Mouse (Mus musculus): ENCODE data around the gene 6330403K07Rik. TPM values are rescaled to one million over a fixed set of nuclear protein-coding genes. Genes with fewer than 3 reads are reported as not detected.

Gene 6330403K07Rik
- 0.92 and 1.2 TPM in 2 replicates for polyA plus RNA-seq (2012; rRNA removed; ENCODE audit: low replicate concordance)

DNA sequence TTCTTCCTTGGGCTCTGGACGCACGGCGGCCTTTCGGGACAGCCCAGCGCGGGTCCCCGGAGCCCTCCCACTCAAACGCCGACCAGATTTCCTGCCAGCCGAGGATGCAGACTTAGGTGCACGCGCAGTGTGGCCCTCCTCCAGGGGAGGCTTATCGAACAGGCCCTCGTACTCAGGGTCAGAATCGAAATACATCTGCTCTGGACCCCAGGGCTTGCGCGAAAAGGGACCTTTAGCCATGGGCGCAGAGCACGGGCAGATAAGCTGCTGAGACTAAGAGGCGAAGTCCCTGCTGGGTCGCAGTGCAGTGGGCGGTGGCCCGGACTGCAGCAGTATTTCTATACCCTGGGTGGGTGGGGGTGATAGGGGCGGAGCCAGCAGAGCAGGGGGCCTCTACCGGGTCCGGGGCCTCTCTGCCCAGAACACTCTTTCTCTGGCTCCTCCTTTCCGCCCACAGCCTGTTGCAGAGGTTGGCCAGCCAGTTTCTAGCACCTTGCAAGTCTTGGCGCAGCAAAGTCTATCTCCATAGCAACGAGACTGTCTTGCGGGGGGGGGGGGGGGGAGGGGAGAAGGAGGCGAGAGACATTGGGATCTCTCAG, at the start of gene 6330403K07Rik:
6330403K07Rik (minus strand) TSS at position 351 of the 599 bp plus-strand sequence.

DNA sequence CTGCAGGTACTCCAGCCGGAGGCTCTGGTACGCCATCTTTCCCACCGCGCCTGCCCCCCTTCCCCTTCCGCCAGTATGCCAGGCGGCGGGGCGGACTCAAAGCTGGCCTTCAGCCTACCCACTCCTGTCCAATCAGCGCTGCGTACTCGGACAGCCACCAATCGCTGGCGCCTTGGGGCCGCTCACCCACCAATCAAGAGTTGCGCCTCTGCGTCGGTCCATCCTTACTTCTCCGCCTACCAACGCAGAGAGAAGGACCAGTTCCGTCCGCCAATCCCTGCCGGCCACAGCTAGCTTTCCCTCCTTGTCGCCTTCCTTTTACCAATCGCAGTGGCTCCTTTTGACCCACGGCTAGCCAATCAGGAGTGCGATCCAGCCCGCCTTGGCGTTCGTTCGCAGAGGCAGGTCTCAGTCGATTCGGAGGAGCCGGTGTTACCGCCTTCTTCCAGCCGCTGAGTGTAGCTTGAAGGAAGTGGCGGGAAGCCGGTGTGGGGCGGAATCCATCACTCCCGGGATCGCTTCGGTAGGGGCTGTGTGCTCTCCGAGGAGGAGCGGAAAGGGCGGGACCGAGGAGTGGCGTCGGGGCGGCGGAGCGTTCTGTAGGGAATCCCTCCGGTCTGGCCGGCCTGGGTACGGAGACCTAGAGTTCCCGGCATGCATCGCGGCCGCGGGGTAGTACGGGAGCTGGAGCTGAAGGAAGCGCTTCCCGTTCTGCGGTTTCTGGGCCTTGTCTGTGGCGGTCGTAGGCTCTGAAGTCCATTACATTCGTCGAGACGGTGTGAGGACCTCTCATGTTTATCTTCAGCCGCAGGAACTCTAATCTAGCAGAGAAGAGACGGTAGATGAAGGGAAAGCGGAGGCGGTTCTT, 13.9 kb downstream of the 6330403K07Rik start, which contains the start of the genes Mis12 and Derl2:
Mis12 (plus strand) TSS at position 411 of the 868 bp plus-strand sequence.
Derl2 (minus strand) TSS at position 641 of the 868 bp plus-strand sequence.

DNA sequence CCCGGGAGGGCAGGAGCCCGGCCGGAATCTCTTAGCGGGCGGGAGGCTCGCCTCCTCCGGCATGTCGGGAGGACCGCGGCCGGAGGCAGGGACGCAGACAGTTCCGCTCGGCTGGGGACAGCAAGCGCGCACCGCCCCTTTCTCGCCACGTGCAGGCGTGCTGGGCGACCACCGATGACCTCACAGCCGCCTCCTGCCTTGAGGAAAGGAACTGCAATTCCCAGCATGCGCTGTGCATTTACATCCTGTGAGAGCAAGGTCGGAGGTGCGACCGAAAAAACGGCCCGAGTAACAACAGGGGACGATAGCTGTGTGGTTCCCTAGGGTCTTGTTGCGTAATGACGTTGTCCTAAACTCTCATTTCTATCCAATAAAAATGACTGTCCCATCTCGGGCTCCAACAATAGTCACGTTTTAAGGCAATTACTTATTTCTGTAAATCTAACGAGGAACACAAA, 29.0 kb downstream of the 6330403K07Rik start, which contains the start of gene Dhx33:
Dhx33 (minus strand) TSS at position 122 of the 458 bp plus-strand sequence.

DNA sequence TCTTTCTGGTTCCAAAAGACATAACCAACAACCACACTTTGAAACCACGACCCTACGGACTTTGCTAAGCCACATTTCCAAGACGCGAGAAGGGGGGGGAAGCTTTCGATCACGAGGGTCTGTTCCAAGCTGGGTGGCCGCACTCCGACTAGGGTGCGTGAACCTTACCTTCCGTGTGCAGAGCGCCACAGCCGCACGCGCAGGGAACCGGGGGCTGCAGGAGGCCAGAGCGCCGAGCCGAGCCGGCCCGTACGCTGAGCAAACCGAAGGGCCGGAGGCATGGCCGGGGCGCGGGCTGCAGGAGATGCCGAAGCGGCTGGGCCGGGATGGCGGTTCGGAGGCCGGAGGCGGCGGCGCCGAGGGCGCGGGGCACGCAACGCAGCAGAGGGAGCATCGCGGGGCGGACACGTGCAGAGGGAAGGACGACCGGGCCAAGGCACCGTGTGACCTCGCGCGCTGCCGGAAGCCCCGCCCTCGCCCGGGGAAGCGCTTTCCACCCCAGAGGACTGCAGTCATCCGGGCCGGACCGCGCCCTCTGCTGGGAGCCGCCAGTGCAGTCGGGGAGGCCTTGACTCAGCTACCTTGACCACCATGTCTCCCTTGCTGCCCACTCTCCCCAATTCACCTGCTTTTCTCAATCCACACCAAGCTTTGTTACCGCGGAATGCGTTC, 50.6 kb downstream of the 6330403K07Rik start, which contains the start of gene C1qbp:
C1qbp (minus strand) TSS at position 470 of the 672 bp plus-strand sequence.

Other genes starting within 250 kb of the 6330403K07Rik start
- 4.0 and 6.2 TPM in 2 replicates for gene Scimp, start 220.9 kb downstream of the 6330403K07Rik start, polyA plus RNA-seq (2012; rRNA removed; ENCODE audit: low replicate concordance)
- gene Rabep1, start 188.7 kb downstream of the 6330403K07Rik start, polyA plus RNA-seq (2012; rRNA removed; ENCODE audit: low replicate concordance) = 3.8 and 3.9 TPM in 2 replicates
- gene Nup88, start 63.5 kb downstream of the 6330403K07Rik start, polyA plus RNA-seq (2012; rRNA removed; ENCODE audit: low replicate concordance) = 22.1 and 30.8 TPM in 2 replicates
- gene Rpain, start 63.3 kb downstream of the 6330403K07Rik start, polyA plus RNA-seq (2012; rRNA removed; ENCODE audit: low replicate concordance) = 19.2 and 41.4 TPM in 2 replicates
- gene C1qbp, start 50.5 kb downstream of the 6330403K07Rik start, polyA plus RNA-seq (2012; rRNA removed; ENCODE audit: low replicate concordance) = 71.0 and 236 TPM in 2 replicates
- 28.5 and 57.6 TPM in 2 replicates for gene Dhx33, start 29.1 kb downstream of the 6330403K07Rik start, polyA plus RNA-seq (2012; rRNA removed; ENCODE audit: low replicate concordance)
- 2.5 and 3.3 TPM in 2 replicates for gene Mis12, start 13.9 kb downstream of the 6330403K07Rik start, polyA plus RNA-seq (2012; rRNA removed; ENCODE audit: low replicate concordance)
- gene Derl2, start 13.7 kb downstream of the 6330403K07Rik start, polyA plus RNA-seq (2012; rRNA removed; ENCODE audit: low replicate concordance) = 7.3 and 16.6 TPM in 2 replicates
- gene Nlrp1a, start 111.2 kb upstream of the 6330403K07Rik start, polyA plus RNA-seq (2012; rRNA removed; ENCODE audit: low replicate concordance) = 0.11 and 0.13 TPM in 2 replicates
- gene Nlrp1b, start 197.2 kb upstream of the 6330403K07Rik start, polyA plus RNA-seq (2012; rRNA removed; ENCODE audit: low replicate concordance) = 0.54 and 0.83 TPM in 2 replicates

Measured in mammary gland, adult 2 months (tissue).